Mouse (Mus musculus) spleen, adult 2 months (tissue): ENCODE results near the gene Galntl5.

Source experiments
- CTCF ChIP-seq: fragments of 200-500 bp; IDR thresholded peaks from 2 replicates; pipeline ENCODE4 v1.5.1; 2011; ENCODE audit warnings: mild to moderate bottlenecking, inconsistent platforms; ENCODE audit not compliant: insufficient read depth, insufficient read length, insufficient replicate concordance; ENCODE audit errors: extremely low read depth
- POLR2A ChIP-seq: fragments of 200-500 bp; IDR thresholded peaks from 2 replicates; pipeline ENCODE4 v1.6.1; 2011; ENCODE audit warnings: low read depth, low read length, inconsistent platforms

DNA sequence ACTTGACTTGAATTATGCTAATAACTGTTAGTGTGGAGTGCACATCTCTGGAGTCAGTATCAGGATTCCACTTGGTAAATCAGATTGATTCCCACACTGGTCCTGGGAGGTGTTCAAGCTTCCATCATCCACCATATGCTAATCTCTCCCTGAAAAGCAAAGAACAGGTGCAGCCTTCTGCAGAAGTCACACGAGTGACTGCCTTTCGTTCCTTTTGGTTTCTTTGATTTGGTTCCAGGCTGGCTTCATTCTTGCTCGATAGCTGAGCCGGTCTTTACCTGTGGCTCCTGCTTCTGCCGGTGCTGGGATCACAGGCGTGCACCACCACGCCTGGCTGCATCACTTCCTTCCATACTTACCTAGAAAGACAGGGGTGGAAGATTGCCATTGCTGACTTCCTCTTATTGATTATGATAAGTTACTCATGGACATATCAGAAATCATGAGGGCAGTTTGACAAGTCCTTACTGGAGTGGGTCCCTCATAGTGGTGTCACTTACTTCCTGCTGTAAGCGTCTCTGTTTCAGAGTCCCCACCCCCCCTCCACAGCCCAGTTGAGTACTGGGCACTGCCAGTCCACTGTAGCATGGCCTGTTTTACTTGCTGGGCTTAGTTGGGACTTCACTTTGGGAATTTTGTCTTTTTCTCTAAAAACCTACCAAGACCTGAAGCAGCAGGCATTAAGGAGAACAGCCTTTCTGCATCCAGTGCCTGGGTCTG, 71.7 kb downstream of the Galntl5 start:
- TF ChIP-seq CTCF (no peak), POLR2A (no peak)
